Mouse (Mus musculus) 416B (cell line): Measurements from ENCODE around the gene Ndufv3.

Experiments
- DNase-seq: peaks from one replicate; pipeline ENCODE4 v3.0.0; 2011; ENCODE audit warnings: low read depth

Gene Ndufv3

DNA sequence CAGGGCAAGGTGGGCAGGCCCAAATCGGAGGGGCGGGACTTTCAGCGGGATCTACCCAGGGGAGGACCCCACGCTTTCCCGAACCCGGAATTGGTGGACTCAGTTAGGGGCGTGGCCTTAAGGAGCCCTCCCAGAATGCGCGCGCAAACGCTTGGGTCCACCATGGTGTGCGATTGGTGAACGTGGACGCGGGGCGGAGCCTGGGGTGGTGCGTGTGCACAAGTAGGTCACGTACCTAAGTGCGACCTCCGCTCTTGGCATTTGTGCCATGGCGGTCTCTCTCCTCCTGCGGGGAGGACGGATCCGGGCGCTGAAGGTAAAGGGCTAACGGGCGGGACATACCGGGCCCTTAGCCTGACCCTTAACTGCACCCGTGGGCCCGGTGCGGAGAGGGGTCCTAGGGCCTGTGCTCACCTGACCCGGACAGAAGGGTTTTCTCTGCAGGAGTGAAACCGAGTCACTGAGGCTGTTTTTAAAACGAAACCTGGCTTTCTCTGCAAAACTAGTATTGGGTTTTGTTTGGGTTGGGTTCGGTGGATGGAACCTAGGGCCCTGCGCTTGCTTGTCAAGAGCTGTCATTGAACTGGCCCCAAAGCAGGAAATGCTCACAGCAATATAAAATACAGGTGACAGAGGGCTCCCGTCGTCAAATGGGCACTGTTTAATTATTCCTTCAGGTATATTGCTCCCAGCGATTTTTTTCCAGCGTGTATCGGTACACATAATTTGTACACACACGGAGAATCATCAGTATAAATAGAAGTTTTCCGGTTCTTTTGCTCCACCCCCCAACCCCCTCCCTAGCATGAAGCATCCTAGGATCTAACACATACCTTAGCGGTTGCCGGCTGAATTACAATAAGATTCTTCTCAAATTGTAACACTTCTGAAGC lies at the start of gene Ndufv3, which contains the start of gene Wdr4:
Gene Ndufv3, plus strand, starts transcription at position 170 of the 893 bp plus-strand sequence.
Gene Wdr4, minus strand, starts transcription at position 35 of the 893 bp plus-strand sequence.
- DNase-seq: peak; percentile 100

DNA sequence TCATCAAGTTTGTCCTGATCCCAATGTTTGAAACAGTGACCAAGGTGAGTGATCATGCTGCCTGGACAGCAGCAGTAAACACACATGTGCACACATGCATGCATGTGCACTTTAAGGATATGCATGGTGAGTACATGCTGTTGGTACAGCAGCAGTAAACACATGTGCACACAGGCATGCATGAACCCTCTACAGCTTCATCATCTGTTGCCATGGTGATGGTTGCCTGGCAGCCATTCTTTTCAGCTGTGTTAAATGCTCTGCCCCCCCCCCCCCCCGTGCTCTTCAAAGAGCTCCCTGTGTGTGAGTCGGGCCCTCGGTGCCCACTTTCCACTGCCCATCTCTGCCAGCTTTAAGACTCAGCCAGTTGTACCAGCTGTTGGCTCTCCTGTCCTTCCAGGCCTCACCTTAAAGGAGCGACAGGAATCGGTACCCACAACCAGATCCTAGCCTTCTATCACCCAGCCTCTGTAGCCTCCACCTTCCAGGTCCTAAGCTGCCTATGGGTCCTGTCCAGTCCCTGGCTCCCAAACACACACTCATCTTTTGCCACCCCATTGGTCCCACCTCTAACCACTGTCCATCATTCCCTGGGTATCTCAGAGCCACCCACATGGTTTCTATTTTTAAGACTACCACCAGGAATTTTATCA lies 49.0 kb upstream of the Ndufv3 start:
- no peak for DNase-seq

DNA sequence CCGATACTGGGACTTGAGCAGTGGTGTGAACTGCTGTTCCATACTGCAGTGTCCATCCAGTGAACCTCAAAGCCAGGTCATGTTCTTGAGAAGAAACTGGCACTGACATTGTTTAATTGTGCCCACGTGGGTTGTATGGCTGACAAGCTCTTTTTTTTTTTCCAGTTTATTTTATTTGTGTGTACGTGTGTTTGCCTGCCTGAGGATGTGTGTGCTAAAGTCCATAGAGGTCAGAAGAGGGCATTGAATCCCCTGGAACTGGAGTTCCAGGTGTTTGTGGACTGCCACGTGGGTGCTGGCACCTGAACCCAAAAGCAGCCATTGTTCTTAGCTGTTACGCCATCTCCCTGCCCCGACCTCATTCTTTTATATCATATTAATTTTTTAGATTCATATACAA lies 45.5 kb upstream of the Ndufv3 start:
- DNase-seq: no peak

DNA sequence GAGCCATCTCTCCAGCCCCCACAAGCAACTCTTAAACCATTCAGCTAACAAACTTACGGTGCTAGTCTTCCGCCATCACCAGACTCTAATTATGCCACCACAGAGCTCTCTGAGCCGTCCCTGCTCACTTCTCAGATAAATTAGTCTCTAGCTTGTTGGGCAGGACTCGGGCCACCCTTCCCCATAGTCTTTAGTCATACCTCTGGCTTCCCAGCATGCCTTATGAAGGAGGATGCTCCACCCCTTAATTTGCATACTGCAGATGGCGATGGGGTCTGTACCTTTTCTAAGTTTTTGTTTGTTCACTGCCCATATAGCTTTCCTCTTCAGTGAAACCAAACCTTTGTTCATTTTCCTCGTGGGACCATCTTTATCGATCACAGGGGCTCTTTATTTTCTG lies 41.3 kb upstream of the Ndufv3 start:
- DNase-seq: no peak

DNA sequence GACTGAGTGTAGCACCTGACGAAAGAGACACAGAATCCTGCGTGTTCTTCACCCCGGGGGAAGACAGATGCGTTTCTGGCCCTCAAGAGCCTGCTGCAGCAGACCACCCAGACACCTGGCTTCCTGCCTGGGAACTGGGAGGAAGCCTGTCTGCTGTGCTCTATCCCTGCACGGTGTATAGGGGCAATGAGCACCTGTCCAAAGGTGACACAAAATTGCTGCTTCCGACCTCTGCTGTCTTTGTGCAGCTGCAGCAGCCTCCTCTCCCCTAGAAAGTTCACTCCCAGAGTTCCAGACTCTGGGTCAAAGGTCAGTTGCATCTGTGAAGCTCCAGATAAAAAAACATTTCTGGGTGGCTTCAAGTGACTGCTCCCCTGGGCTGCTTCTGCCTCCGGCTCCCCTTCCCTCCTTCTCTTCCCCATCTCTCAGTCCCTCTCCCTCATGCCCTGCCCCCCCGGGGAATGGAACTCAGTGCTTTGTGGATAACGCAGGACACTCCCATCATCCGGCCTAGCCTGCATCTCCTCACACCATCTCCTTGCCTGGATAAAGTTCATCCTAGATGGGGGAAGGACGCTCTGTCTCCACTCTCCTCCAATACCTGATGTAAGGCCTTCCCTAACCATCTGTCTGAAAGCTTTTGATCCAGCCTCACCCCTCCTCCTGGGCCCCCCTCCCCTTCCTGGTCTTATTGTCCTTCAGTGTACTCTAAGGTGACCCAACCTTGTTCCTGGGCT lies 40.6 kb upstream of the Ndufv3 start:
- no peak for DNase-seq

DNA sequence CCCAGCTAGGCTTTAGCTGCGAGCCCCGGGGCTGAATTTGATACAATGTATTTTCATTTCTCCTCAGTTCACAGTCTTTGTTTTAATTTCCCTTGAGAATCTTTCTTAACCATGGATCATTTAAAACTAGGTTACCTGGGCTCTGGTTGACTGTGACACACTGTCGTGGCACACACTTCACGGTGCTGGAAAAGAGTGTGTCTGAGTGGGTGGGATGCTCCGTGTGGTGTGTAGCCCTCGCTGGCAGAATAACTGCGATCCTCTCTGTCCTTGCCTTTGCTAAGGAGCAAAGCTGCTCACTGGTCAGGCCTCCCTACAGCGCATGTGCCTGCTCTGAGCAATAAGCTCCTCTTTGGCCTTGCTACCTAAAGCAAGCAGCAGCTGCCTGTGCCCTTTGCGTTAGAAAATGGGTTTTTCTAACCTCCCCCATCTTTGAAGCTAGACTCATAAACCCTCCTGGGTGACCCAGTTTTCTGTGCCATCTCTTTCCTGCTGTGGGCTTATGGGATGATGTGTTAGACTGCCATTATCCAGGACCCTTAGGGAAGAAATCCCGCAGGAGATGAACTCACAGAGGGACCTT lies 33.2 kb upstream of the Ndufv3 start:
- no peak for DNase-seq

DNA sequence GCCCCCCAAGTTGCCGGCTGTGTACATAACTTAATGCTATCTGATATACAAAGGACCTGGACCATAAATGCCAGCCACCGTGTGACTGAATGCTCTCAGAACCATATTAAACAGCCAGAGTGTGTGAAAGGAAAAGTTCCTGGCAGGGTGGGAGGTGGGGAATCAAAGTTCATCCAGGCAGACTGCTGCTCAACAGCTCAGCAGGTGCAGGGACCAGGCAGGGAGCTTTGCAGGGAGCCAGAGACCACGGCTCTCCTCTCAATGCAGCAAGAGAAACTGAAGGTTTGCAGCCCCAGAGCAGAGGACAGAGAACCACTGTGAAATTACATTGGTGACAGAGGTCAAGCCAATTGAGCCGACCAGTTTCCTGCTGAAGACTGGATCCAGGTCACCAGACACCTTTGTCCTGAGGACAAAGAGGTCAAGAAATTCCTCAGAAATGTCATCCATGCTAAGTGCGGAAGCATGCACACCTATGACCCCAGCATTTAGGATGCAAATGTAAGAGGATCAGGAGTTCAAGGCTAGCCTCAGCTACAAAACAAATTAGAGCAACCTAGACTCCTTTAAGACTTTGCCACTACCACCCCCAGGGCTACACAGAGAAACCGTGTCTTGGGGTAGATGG lies 32.4 kb upstream of the Ndufv3 start:
- DNase-seq: no peak

DNA sequence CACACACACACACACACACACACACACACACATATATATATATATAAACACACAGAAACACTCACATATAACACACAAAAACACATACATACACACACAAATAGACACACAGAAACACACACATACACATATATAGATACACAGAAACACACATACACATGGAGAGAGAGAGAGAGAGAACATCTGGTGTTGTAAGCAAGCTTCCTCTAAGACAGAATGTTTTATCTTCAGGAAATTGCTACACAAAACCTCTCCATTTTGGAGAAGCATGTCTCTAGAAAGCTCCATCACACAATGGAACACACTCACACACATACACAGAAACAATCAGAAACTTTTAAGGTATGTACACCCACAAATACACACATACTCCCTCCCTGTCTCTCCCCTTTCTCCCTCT lies 28.6 kb upstream of the Ndufv3 start:
- peak; percentile 33 for DNase-seq

DNA sequence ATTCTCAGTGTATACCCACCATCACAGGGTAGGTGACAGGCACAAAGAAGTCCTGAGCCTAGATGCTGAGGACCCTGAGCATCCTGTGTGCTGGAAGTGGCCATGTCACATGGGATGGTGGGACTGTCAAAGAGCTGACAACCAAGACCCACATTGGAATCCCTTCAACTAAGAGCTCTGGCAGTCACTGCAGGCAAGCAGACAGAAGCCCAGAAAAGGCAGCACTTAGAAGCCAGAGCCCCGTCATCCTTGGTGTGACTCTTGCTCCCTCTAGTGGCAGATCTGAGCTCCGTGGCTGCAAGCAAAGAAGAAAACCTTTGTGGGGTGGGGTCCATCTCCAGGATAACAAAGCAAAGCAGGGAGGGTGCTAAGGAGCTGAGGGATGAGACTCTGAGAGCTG lies 27.5 kb upstream of the Ndufv3 start:
- peak; percentile 75 for DNase-seq

DNA sequence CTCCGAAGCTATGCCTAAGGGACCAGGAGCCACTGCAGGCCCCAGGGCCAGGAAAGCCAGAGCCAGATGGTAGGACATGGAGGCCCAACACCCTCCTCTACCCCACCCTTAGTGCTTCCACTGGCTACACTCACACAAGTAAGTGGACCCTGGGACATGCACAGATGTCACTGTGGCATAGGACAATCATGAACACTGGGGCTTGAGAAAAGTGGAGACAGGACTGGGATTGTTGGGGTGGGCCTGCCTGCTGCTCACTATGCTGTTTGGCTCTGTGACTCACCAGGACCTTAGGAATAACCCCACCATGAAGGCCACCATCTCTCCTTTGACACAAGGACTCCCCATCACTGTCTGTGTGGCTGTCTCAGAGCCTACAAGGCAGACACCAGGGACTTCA lies 24.9 kb upstream of the Ndufv3 start:
- DNase-seq: no peak

DNA sequence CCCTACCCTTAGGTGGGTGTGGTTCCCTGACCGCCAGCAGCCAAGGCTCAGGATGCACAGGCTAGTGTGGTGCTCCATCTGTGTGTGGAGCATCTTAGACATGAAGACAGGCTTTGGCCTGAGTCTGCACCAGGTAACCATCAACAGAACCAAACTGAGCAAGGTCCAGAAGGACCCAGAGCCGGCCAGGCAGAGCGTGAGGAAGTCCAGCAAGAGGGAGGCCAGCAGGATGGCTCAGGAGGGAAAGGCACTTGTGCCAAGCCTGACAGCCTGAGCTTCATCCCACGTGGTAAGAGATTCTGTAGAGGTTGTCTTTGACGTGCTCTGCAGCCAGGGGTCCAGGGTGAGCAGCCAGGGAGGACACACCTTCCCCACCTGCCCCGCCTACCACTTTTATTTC lies 22.2 kb upstream of the Ndufv3 start:
- no peak for DNase-seq

DNA sequence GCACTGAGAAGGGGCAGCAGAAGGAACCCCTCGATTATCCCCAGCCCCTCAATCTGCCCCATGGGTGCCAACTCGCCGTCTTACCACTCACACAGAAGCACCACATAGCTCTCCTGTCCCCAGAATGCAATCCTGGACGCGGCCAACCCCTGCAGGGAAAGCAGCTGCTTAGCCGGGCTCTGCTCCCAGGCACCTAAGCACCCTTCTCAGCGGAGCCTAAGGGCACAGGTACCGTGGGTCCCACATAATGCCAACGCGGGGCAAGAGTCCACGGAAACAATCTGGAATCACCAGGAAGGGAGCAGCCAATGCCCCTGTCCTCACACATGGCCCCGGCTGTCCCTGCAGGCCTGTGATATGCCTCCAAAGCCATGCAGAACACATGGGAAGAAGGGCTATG lies 20.2 kb upstream of the Ndufv3 start:
- no peak for DNase-seq

DNA sequence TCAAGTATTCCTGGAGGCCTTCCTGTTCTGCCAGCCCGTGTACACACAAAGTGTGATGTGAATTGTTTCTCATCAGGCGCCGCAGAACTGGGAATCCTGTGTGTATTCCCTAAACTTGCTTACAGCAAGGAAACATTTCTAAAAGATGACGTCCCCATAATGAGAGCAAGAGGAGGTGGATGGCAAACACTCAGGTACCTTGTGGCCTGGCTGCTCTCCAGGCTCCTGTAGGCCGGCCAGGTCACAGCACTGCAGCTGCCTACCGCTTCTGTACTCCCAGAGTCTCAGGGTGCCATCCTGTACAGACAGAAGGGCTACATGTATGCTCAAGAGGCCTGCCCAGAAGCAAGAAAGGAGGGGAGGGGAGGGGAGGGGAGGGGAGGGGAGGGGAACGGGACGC lies 19.5 kb upstream of the Ndufv3 start:
- no peak for DNase-seq

DNA sequence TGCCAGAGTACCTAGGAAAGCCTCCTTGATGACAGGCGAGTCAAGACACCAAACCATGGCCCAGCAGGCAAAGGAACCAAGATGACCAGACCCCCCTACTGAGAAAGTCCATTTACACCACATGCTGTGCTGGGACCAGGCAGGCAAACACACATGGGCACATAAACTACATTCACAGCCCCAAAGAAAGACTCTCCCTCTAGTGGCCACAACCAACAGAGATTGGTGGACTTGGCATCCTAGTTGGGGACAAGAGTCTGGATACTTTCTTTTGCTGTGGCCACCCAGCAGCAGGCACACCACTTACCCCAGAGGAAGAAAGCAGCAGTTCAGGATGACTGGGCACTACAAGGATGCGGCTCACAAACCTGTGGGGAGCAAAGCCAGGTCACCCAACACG lies 19.0 kb upstream of the Ndufv3 start:
- DNase-seq: no peak

DNA sequence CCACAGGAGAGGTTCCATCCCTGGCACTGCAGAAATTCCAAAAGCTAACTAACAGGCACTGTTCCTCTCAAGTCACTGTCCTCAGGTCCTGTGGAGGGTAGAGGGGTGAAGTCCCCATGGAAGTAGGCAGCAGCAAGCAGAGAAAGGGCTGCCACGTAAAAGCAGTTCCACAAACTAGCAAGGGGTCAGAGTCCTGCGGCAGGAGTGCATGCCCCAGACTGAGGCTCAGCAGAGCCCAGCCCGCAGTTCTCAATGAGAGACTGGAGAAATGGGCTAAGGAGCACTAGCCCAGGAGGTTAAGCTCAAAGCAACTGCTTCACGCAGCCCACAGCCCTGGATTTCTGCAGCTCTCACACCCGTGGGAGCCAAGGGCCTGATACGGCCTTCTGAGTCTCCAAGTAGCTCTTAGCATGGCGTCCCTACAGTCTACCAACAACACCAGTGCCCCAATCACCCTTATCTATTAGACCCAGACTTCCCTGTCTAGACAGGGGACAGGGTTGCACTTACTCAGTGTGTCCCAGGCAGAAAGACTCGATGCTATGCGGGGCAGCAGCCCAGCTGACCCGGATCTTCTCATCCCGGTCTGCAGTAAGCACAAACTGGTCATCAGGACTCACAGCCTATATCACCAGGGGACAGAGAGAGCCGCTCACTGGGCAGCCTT lies 17.5 kb upstream of the Ndufv3 start:
- DNase-seq: no peak

DNA sequence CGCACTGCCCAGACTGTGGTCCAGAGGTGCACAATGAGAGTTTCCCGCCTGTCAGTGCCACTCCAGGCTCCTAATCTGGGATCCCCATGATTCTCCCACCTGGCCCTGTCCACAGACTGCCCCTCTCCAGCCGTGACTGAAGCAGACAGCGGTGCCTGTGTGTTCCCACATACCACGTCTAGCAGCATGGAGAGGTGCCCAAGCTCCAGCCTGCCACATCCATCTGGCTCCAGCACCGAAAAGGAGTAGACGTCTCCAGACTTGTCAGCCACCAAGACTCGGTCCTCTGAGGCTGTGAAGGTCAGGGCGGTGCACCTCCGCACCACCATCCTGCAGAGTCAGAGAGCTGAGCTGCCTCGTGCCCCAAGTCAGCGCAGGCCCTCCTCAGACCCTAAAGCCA lies 16.6 kb upstream of the Ndufv3 start:
- DNase-seq: no peak

DNA sequence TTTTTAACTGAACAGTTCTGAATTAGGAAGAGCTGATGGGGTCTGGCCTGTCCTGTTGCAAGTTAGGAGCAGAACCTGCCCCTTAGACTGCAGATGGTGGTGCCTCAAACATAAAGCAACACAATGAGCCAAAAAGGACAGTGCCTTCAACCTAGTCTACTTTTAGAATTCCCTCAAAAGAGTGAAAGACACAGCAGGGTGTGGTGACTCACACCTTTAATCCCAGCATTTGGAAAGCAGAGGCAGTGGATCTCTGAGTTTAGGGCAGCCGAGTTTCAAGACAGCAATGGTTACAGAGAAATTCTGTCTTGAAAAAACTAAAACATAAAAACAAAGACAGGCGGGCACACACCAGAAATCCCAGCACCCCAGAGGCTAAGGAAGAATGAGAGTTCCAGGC lies 16.0 kb upstream of the Ndufv3 start:
- no peak for DNase-seq

DNA sequence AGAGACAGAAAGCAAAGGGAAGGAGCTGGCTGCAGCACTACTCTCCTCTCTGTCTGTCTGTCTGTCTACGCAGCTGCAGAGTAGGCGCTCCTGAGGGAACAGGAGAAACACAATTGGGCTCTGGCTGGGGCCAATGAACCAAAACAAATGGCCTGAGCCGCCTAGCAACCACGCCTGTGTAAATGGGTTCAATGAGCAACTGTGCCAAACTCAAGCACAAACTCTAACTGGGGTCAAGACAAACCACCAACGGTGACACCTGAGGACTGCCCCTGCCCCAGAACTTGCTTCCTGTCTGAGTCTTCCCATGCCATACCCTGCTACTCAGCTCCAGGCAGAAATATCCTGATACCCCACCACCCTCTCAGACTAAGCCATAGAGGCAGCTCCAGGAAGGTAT lies 14.9 kb upstream of the Ndufv3 start:
- no peak for DNase-seq

DNA sequence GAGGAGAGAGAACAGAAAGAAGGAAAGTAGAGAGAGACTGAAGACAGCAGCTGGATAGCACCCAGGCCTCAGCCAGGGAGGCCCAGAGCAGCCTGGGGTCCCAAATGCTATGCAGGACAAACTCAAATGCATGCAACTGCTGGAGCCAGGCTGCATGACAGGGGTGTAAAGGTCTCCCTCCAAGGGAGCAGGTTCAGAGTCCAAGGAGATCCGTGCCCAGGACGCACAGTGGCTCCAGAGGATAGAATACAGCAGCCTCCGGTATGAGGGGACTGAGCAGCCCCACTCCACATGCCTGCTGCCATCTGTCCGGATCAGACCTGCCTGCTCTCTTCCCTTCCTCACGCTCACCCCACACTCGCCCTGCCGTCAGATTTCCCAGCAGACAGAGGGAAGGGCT lies 13.6 kb upstream of the Ndufv3 start:
- DNase-seq: no peak

DNA sequence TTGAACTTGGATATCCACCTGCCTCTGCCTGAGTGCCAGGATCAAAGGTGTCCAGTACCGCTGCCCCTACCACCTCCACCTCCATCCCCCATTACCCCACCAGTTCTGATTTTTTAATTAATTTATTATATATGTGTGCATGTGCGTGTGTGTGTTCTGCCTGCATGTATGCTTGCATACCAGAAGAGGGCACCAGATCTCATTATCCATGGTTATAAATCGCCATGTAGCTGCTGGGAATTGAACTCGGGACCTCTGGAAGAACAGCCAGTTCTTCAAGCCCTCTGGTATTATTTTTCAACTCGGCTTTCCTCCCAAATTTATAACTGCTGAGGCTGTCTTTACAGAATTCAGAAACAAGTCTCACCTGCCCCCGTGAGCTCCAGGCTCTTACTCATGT lies 9.0 kb upstream of the Ndufv3 start:
- DNase-seq: peak; percentile 46

DNA sequence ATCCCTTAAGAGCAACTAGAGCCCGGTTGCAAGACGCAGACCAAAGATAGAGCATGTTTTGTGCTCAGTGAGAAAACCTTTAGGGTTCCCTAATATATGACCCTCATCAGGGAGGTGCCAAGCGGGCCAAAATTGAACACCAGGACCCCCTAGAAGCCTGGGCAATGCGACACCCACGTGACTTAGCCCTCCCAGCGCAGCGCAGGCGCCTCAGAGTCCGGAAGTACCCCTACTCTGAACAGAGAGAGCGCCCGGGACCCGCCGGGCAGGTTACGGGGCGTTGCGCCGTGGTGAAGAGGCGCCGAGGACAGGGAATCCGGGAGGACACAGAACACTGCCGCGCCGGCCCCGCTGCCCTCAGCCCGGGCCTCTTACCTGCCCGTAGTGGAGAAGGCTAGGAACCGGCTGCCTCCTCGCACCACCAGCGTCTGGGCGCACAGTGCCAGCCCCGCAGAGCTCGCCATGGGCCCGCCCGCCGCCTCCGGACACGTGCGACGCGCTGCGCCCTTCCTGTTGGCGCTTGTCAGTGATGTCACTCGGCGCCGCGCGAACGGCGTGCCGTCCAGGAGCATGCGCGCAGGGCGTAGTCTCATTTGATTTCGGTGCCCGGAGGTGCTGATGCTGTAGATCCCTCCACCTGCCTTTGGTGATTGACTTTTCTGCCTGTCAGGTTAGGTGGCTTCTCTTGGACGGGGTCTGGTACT lies 8.0 kb upstream of the Ndufv3 start:
- DNase-seq: peak; percentile 90
